Mouse (Mus musculus) forebrain, embryonic 14.5 days (tissue): Measurements from ENCODE around the gene Nkx6-2. TPM values are rescaled to one million over a fixed set of nuclear protein-coding genes. Genes with fewer than 3 reads are reported as not detected.

Experiments used
- ATAC-seq: fragments of 200-750 bp; cut with Nextera tagmentation; 2 replicates; pipeline ENCODE4 v1.8.0; 2017; ENCODE audit warnings: mild to moderate bottlenecking, moderate library complexity
- DNase-seq: peaks from one replicate; pipeline ENCODE4 v3.0.0-alpha.2; 2015; ENCODE audit warnings: low spot score
- H3K27ac ChIP-seq: fragments of 300-500 bp; sonication (generic); 2 replicates; pipeline ENCODE4 v1.5.1; 2014; ENCODE audit warnings: low read depth, mild to moderate bottlenecking, control low read depth, low read length, moderate library complexity
- H3K27me3 ChIP-seq: fragments of 300-500 bp; sonication (generic); replicated peaks from 2 replicates; pipeline ENCODE4 v1.6.1; 2014; ENCODE audit warnings: low read length, control low read depth, mixed read lengths; ENCODE audit not compliant: control insufficient read depth, insufficient read depth
- H3K36me3 ChIP-seq: fragments of 300-500 bp; sonication (generic); 2 replicates; pipeline ENCODE4 v1.6.1; 2014; ENCODE audit warnings: low read length, control low read depth; ENCODE audit not compliant: control insufficient read depth, insufficient read depth
- H3K4me1 ChIP-seq: fragments of 300-500 bp; sonication (generic); 2 replicates; pipeline ENCODE4 v1.6.1; 2014; ENCODE audit warnings: antibody characterized with exemption, low read length, control low read depth; ENCODE audit not compliant: control insufficient read depth, insufficient read depth
- H3K4me2 ChIP-seq: fragments of 300-500 bp; sonication (generic); 2 replicates; pipeline ENCODE4 v1.6.1; 2014; ENCODE audit warnings: mild to moderate bottlenecking, control low read depth, low read length
- H3K4me3 ChIP-seq: fragments of 300-500 bp; sonication (generic); 2 replicates; pipeline ENCODE4 v1.5.1; 2014; ENCODE audit warnings: low read depth, low read length, control low read depth
- H3K9ac ChIP-seq: fragments of 300-500 bp; sonication (generic); 2 replicates; pipeline ENCODE4 v1.6.1; 2014; ENCODE audit warnings: mild to moderate bottlenecking, low read length, control low read depth, moderate library complexity
- H3K9me3 ChIP-seq: fragments of 300-500 bp; sonication (generic); replicated peaks from 2 replicates; pipeline ENCODE4 v1.6.1; 2016; ENCODE audit warnings: low read length, control low read depth, mixed read lengths; ENCODE audit not compliant: control insufficient read depth
- WGBS: fragments of 180-500 bp; shearing (Covaris S2); extraction: QIAGEN DNeasy Blood & Tissue Kit; methylation state at CpG from one replicate; pipeline ENCODE4 v1.1.7; 2014; 5-methylcytosine and 5-hydroxymethylcytosine counted together
- polyA plus RNA-seq: library from polyadenylated mRNA; unstranded; fragments of >200 nt; fragmentation: Nextera tagmentation; extraction: Ambion mirVana; gene quantifications from 2 replicates; pipeline ENCODE4 v1.2.1, GENCODE M21; 2014

Nkx6-2 gene
- polyA plus RNA-seq, 1 experiment from 2014 or later, result 1.7 TPM

- 17% methylated on average over 7 of the region's 7 CpGs for WGBS
- Histone ChIP-seq H3K4me2 (no peak overlapping the region), H3K9ac (no peak overlapping the region), H3K9me3 (no peaks in the 10 kb centered on the region), H3K27me3 (peaks cover 60% of the 10 kb centered on the region), H3K36me3 (no peaks in the 10 kb centered on the region), H3K4me1 (no peaks in the 10 kb centered on the region), H3K27ac (no peak overlapping the region), H3K4me3 (no peak overlapping the region)
- no peak for ATAC-seq
- DNase-seq, result no peak
Measured at GRCm38 (mm10) chr7:139587919-139588318, 5.3 kb upstream of the Nkx6-2 start.

- Histone ChIP-seq H3K27ac (no peak overlapping the region), H3K9ac (no peak overlapping the region), H3K27me3 (peaks cover 81% of the 10 kb centered on the region), H3K4me2 (no peak overlapping the region), H3K9me3 (no peaks in the 10 kb centered on the region), H3K36me3 (no peaks in the 10 kb centered on the region), H3K4me1 (peaks cover 7% of the 10 kb centered on the region; the same call in 1 of the 2 replicates), H3K4me3 (no peak overlapping the region)
- 2% methylated on average over 29 of the region's 29 CpGs for WGBS
- DNase-seq, result no peak
- no peak for ATAC-seq
Measured at GRCm38 (mm10) chr7:139585183-139585821, 2.7 kb upstream of the Nkx6-2 start.

- peaks cover 89% of the 10 kb centered on the region for H3K27me3 ChIP-seq
- no peak overlapping the region for H3K27ac ChIP-seq
- no peak overlapping the region for H3K4me2 ChIP-seq
- ATAC-seq, result no peak
- H3K4me1 ChIP-seq, result peaks cover 7% of the 10 kb centered on the region; the same call in 1 of the 2 replicates
- no peaks in the 10 kb centered on the region for H3K9me3 ChIP-seq
- WGBS, result 1% methylated on average over 53 of the region's 53 CpGs
- no peak overlapping the region for H3K9ac ChIP-seq
- DNase-seq, result no peak
- no peak overlapping the region for H3K4me3 ChIP-seq
- H3K36me3 ChIP-seq, result no peaks in the 10 kb centered on the region
Measured at GRCm38 (mm10) chr7:139584221-139585175, 1.9 kb upstream of the Nkx6-2 start.

- no peak for ATAC-seq
- Histone ChIP-seq H3K4me3 (peak overlapping the region; percentile 34; the same call in 1 of the 2 replicates), H3K9me3 (no peaks in the 10 kb centered on the region)
Measured at GRCm38 (mm10) chr7:139583094-139583737, 619 bp upstream of the Nkx6-2 start.

GRCm38 (mm10) chr7:139581801-139582571 lies 611 bp downstream of the Nkx6-2 start:
- peaks cover 90% of the 10 kb centered on the region for H3K27me3 ChIP-seq
- WGBS, result under 1% methylated on average over 82 of the region's 82 CpGs
- 0 out of 2 replicates have a peak, but pooled peaks cover 5% of the 10 kb centered on the region for H3K36me3 ChIP-seq
- ATAC-seq (peak; percentile 65), DNase-seq (peak; percentile 53)
- peak overlapping the region; percentile 52 for H3K4me2 ChIP-seq
- H3K27ac ChIP-seq, result no peak overlapping the region
- H3K4me3 ChIP-seq, result peak overlapping the region; percentile 34
- peaks cover 7% of the 10 kb centered on the region; the same call in 1 of the 2 replicates for H3K4me1 ChIP-seq
- no peaks in the 10 kb centered on the region for H3K9me3 ChIP-seq
- peak overlapping the region; percentile 25; the same call in 1 of the 2 replicates for H3K9ac ChIP-seq

More at GRCm38 (mm10) chr7:139583094-139583737, 619 bp upstream of the Nkx6-2 start:
- Histone ChIP-seq H3K4me1 (peaks cover 7% of the 10 kb centered on the region; the same call in 1 of the 2 replicates), H3K27ac (no peak overlapping the region), H3K4me2 (peak overlapping the region; percentile 52; the same call in 1 of the 2 replicates), H3K9ac (no peak overlapping the region), H3K27me3 (peaks cover 97% of the 10 kb centered on the region), H3K36me3 (0 out of 2 replicates have a peak, but pooled peaks cover 5% of the 10 kb centered on the region)
- DNase-seq, result no peak
- WGBS, result 8% methylated on average over 17 of the region's 17 CpGs

GRCm38 (mm10) chr7:139580851-139581775 lies 1.5 kb downstream of the Nkx6-2 start:
- no peak for ATAC-seq
- Histone ChIP-seq H3K9ac (peak overlapping the region; percentile 25; the same call in 1 of the 2 replicates), H3K9me3 (no peaks in the 10 kb centered on the region), H3K36me3 (0 out of 2 replicates have a peak, but pooled peaks cover 5% of the 10 kb centered on the region), H3K4me1 (peaks cover 7% of the 10 kb centered on the region; the same call in 1 of the 2 replicates), H3K4me3 (peak overlapping the region; percentile 34), H3K27ac (no peak overlapping the region), H3K27me3 (peaks cover 81% of the 10 kb centered on the region), H3K4me2 (peak overlapping the region; percentile 52)
- WGBS, result 1% methylated on average over 78 of the region's 78 CpGs
- no peak for DNase-seq

GRCm38 (mm10) chr7:139579261-139579905 lies 3.2 kb downstream of the Nkx6-2 start:
- peaks cover 64% of the 10 kb centered on the region for H3K27me3 ChIP-seq
- 0 out of 2 replicates have a peak, but pooled peaks cover 5% of the 10 kb centered on the region for H3K36me3 ChIP-seq
- ATAC-seq (no peak), DNase-seq (no peak)
- H3K9ac ChIP-seq, result no peak overlapping the region
- WGBS, result 64% methylated on average over 21 of the region's 21 CpGs
- no peak overlapping the region for H3K4me3 ChIP-seq
- H3K4me1 ChIP-seq, result peaks cover 7% of the 10 kb centered on the region; the same call in 1 of the 2 replicates
- H3K27ac ChIP-seq, result no peak overlapping the region
- no peak overlapping the region for H3K4me2 ChIP-seq
- H3K9me3 ChIP-seq, result no peaks in the 10 kb centered on the region
